Mouse (Mus musculus): ENCODE measurements around the gene Sycp3.

DNA sequence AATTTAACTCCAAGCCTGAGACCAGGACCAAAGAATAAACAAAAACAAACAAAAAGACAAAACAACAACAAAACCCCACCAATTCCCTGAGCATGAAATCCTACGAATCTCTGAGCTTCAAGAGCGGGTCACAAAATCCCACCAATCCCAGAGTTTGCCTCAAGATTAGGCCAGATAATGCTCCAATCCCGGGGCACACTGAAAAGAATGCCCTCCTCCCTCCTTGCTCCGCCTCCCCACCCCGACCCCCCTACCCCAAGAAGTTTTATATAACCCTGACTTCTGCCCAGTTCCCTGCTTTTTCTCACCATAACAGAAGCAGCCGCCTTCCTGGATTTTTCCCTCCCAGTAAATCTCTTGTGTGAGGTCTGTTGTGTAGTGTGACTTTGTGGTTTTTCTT, 1.6 kb upstream of the Sycp3 start:
- TF ChIP-seq CTCF (IDR thresholded peaks at IDR 0.05; ENCODE audit: borderline replicate concordance, control insufficient read depth, extremely low read depth, insufficient read depth, low read length, poor library complexity) (no peak), POLR2A (IDR thresholded peaks at IDR 0.05; ENCODE audit: control insufficient read depth, extremely low read depth, insufficient read depth, low read length, poor library complexity) (no peak)
